Mouse (Mus musculus) hindbrain, embryonic 13.5 days (tissue): ENCODE results near the gene Nfib. TPM values are rescaled to one million over a fixed set of nuclear protein-coding genes. Genes with fewer than 3 reads are reported as not detected.

Experiments used
- ATAC-seq: fragments of 200-750 bp; cut with Nextera tagmentation; 2 replicates; pipeline ENCODE4 v1.8.0; 2017; ENCODE audit warnings: moderate TSS enrichment; ENCODE audit not compliant: low FRiP score
- H3K27ac ChIP-seq: fragments of 300-500 bp; sonication (generic); 2 replicates; pipeline ENCODE4 v1.5.1; 2015; ENCODE audit warnings: inconsistent platforms, mild to moderate bottlenecking, moderate library complexity
- H3K27me3 ChIP-seq: fragments of 300-500 bp; sonication (generic); 2 replicates; pipeline ENCODE4 v1.6.1; 2015; ENCODE audit warnings: mild to moderate bottlenecking, inconsistent platforms
- H3K36me3 ChIP-seq: fragments of 300-500 bp; sonication (generic); 2 replicates; pipeline ENCODE4 v1.6.1; 2015; ENCODE audit warnings: mild to moderate bottlenecking, inconsistent platforms
- H3K4me1 ChIP-seq: fragments of 300-500 bp; sonication (generic); replicated peaks from 2 replicates; pipeline ENCODE4 v1.6.1; 2015; ENCODE audit warnings: inconsistent platforms
- H3K4me2 ChIP-seq: fragments of 300-500 bp; sonication (generic); 2 replicates; pipeline ENCODE4 v1.6.1; 2015; ENCODE audit warnings: inconsistent platforms, mild to moderate bottlenecking, moderate library complexity
- H3K4me3 ChIP-seq: fragments of 300-500 bp; sonication (generic); 2 replicates; pipeline ENCODE4 v1.5.1; 2015; ENCODE audit warnings: mild to moderate bottlenecking, inconsistent platforms
- H3K9ac ChIP-seq: fragments of 300-500 bp; sonication (generic); 2 replicates; pipeline ENCODE4 v1.6.1; 2015; ENCODE audit warnings: mild to moderate bottlenecking, inconsistent platforms
- H3K9me3 ChIP-seq: fragments of 300-500 bp; sonication (generic); 2 replicates; pipeline ENCODE4 v1.6.1; 2016; ENCODE audit warnings: inconsistent platforms
- WGBS: fragments of 180-500 bp; shearing (Covaris S2); methylation state at CpG from one replicate; pipeline ENCODE4 v1.1.7; 2015; 5-methylcytosine and 5-hydroxymethylcytosine counted together
- polyA plus RNA-seq: library from polyadenylated mRNA; unstranded; fragments of >200 nt; fragmentation: Nextera tagmentation; extraction: Ambion mirVana; gene quantifications from 2 replicates; pipeline ENCODE4 v1.2.1, GENCODE M21; 2015

Nfib gene
- polyA plus RNA-seq, 1 experiment from 2014 or later: 107 TPM

- 0 out of 2 replicates have a peak overlapping the region, but pooled peaks have one; percentile 10 for H3K4me2 ChIP-seq
- peak; percentile 77 for ATAC-seq
- H3K27ac ChIP-seq: no peak overlapping the region
- H3K9ac ChIP-seq: no peak overlapping the region
- WGBS: 31% methylated on average over 7 of the region's 7 CpGs
- H3K27me3 ChIP-seq: peaks cover 28% of the 10 kb centered on the region
- H3K4me3 ChIP-seq: no peak overlapping the region
- no peaks in the 10 kb centered on the region for H3K9me3 ChIP-seq
- peaks cover 44% of the 10 kb centered on the region for H3K4me1 ChIP-seq
- H3K36me3 ChIP-seq: no peaks in the 10 kb centered on the region
Observed at GRCm38 (mm10) chr4:82541894-82542510, 163.5 kb downstream of the Nfib start.

GRCm38 (mm10) chr4:82540466-82540990, 165.0 kb downstream of the Nfib start:
- peaks cover 58% of the 10 kb centered on the region for H3K4me1 ChIP-seq
- H3K4me2 ChIP-seq: no peak overlapping the region
- H3K36me3 ChIP-seq: no peaks in the 10 kb centered on the region
- peaks cover 42% of the 10 kb centered on the region for H3K27me3 ChIP-seq
- no peak for ATAC-seq
- WGBS: 65% methylated on average over 5 of the region's 5 CpGs
- no peak overlapping the region for H3K27ac ChIP-seq
- H3K4me3 ChIP-seq: no peak overlapping the region
- H3K9me3 ChIP-seq: no peaks in the 10 kb centered on the region
- H3K9ac ChIP-seq: no peak overlapping the region

GRCm38 (mm10) chr4:82540048-82540410, 165.5 kb downstream of the Nfib start:
- peak overlapping the region; percentile 30; the same call in 1 of the 2 replicates for H3K9ac ChIP-seq
- H3K4me3 ChIP-seq: no peak overlapping the region
- H3K27me3 ChIP-seq: peaks cover 47% of the 10 kb centered on the region
- H3K27ac ChIP-seq: peak overlapping the region; percentile 35; the same call in 1 of the 2 replicates
- peaks cover 58% of the 10 kb centered on the region for H3K4me1 ChIP-seq
- ATAC-seq: no peak
- no peaks in the 10 kb centered on the region for H3K9me3 ChIP-seq
- 29% methylated on average over 2 of the region's 2 CpGs for WGBS
- H3K36me3 ChIP-seq: no peaks in the 10 kb centered on the region
- peak overlapping the region; percentile 64 for H3K4me2 ChIP-seq

- WGBS: 19% methylated on average over 8 of the region's 8 CpGs
- H3K27ac ChIP-seq: peak overlapping the region; percentile 35; the same call in 1 of the 2 replicates
- H3K27me3 ChIP-seq: peaks cover 52% of the 10 kb centered on the region
- no peaks in the 10 kb centered on the region for H3K36me3 ChIP-seq
- peak overlapping the region; percentile 30 for H3K9ac ChIP-seq
- no peaks in the 10 kb centered on the region for H3K9me3 ChIP-seq
- 0 out of 2 replicates have a peak overlapping the region, but pooled peaks have one; percentile 10 for H3K4me3 ChIP-seq
- ATAC-seq: no peak
- peak overlapping the region; percentile 64 for H3K4me2 ChIP-seq
- H3K4me1 ChIP-seq: peaks cover 58% of the 10 kb centered on the region
Observed at GRCm38 (mm10) chr4:82539406-82540047, 166.0 kb downstream of the Nfib start.

GRCm38 (mm10) chr4:82538815-82539214, 166.7 kb downstream of the Nfib start:
- H3K27ac ChIP-seq: peak overlapping the region; percentile 60
- H3K9me3 ChIP-seq: no peaks in the 10 kb centered on the region
- 5% methylated on average over 9 of the region's 9 CpGs for WGBS
- peak overlapping the region; percentile 40 for H3K4me3 ChIP-seq
- H3K27me3 ChIP-seq: peaks cover 59% of the 10 kb centered on the region
- H3K9ac ChIP-seq: peak overlapping the region; percentile 74
- no peaks in the 10 kb centered on the region for H3K36me3 ChIP-seq
- peaks cover 62% of the 10 kb centered on the region for H3K4me1 ChIP-seq
- no peak for ATAC-seq
- peak overlapping the region; percentile 64 for H3K4me2 ChIP-seq

GRCm38 (mm10) chr4:82538069-82538811, 167.3 kb downstream of the Nfib start:
- peak overlapping the region; percentile 74 for H3K9ac ChIP-seq
- H3K36me3 ChIP-seq: no peaks in the 10 kb centered on the region
- peak overlapping the region; percentile 55 for H3K27ac ChIP-seq
- peaks cover 63% of the 10 kb centered on the region for H3K4me1 ChIP-seq
- ATAC-seq: no peak
- H3K27me3 ChIP-seq: peaks cover 57% of the 10 kb centered on the region
- no peaks in the 10 kb centered on the region for H3K9me3 ChIP-seq
- H3K4me2 ChIP-seq: peak overlapping the region; percentile 64
- peak overlapping the region; percentile 40 for H3K4me3 ChIP-seq
- 2% methylated on average over 30 of the region's 30 CpGs for WGBS

GRCm38 (mm10) chr4:82537279-82537967, 168.1 kb downstream of the Nfib start:
- no peak for ATAC-seq
- 1% methylated on average over 28 of the region's 28 CpGs for WGBS
- Histone ChIP-seq H3K4me2 (peak overlapping the region; percentile 64), H3K9me3 (no peaks in the 10 kb centered on the region), H3K4me1 (peaks cover 65% of the 10 kb centered on the region), H3K4me3 (peak overlapping the region; percentile 40), H3K27ac (peak overlapping the region; percentile 55), H3K27me3 (peaks cover 54% of the 10 kb centered on the region), H3K9ac (peak overlapping the region; percentile 74), H3K36me3 (no peaks in the 10 kb centered on the region)

- Histone ChIP-seq H3K27me3 (peaks cover 54% of the 10 kb centered on the region), H3K4me1 (peaks cover 67% of the 10 kb centered on the region), H3K4me2 (peak overlapping the region; percentile 64), H3K9ac (peak overlapping the region; percentile 74), H3K9me3 (no peaks in the 10 kb centered on the region), H3K4me3 (peak overlapping the region; percentile 40), H3K36me3 (no peaks in the 10 kb centered on the region), H3K27ac (peak overlapping the region; percentile 55)
- no peak for ATAC-seq
- 4% methylated on average over 36 of the region's 36 CpGs for WGBS
Observed at GRCm38 (mm10) chr4:82536435-82537278, 168.9 kb downstream of the Nfib start.

GRCm38 (mm10) chr4:82535606-82536434, 169.7 kb downstream of the Nfib start:
- WGBS: 41% methylated on average over 6 of the region's 6 CpGs
- no peak for ATAC-seq
- H3K9me3 ChIP-seq: no peaks in the 10 kb centered on the region
- peaks cover 75% of the 10 kb centered on the region for H3K4me1 ChIP-seq
- H3K36me3 ChIP-seq: no peaks in the 10 kb centered on the region
- 0 out of 2 replicates have a peak overlapping the region, but pooled peaks have one; percentile 40 for H3K4me3 ChIP-seq
- H3K27ac ChIP-seq: peak overlapping the region; percentile 55; the same call in 1 of the 2 replicates
- peak overlapping the region; percentile 64 for H3K4me2 ChIP-seq
- peak overlapping the region; percentile 74 for H3K9ac ChIP-seq
- peaks cover 50% of the 10 kb centered on the region for H3K27me3 ChIP-seq

- ATAC-seq: peak; percentile 86
- Histone ChIP-seq H3K4me3 (no peak overlapping the region), H3K9ac (no peak overlapping the region), H3K4me1 (peaks cover 63% of the 10 kb centered on the region), H3K27ac (peak overlapping the region; percentile 87), H3K36me3 (no peaks in the 10 kb centered on the region), H3K27me3 (peaks cover 39% of the 10 kb centered on the region), H3K9me3 (no peaks in the 10 kb centered on the region), H3K4me2 (peak overlapping the region; percentile 34)
- 0% methylated on average over 3 of the region's 3 CpGs for WGBS
Observed at GRCm38 (mm10) chr4:82533231-82533630, 172.3 kb downstream of the Nfib start.
